Mouse (Mus musculus): ENCODE data around the gene Pipox. TPM values are rescaled to one million over a fixed set of nuclear protein-coding genes. Genes with fewer than 3 reads are reported as not detected.

Gene Pipox
- polyA plus RNA-seq, 1 experiment: not detected

- Histone ChIP-seq H3K36me3 (ENCODE audit: control insufficient read depth) (no peaks in the 10 kb centered on the region), H3K4me3 (replicated peaks) (no peak within 1 kb of the TSS), H3K4me1 (ENCODE audit: control insufficient read depth) (no peaks in the 10 kb centered on the region), H3K27me3 (ENCODE audit: control insufficient read depth) (peaks cover 92% of the 10 kb centered on the region), H3K9me3 (ENCODE audit: control insufficient read depth, low read length) (peaks cover 4% of the 10 kb centered on the region; the same call in 1 of the 2 replicates)
- no peak for TF ChIP-seq TAL1 (IDR thresholded peaks at IDR 0.05; ENCODE audit: low read length)
- TF ChIP-seq GATA1 (IDR thresholded peaks at IDR 0.05; ENCODE audit: low read length): no peak
Measured at GRCm38 (mm10) chr11:77930751-77931540, 37.0 kb upstream of the Pipox start, which contains the start of gene Sez6. Gene Sez6 (plus strand): TSS chr11:77930800.

- Histone ChIP-seq H3K4me3 (replicated peaks) (no peak overlapping the region), H3K9me3 (ENCODE audit: control insufficient read depth, low read length) (peaks cover 4% of the 10 kb centered on the region; the same call in 1 of the 2 replicates), H3K4me1 (ENCODE audit: control insufficient read depth) (no peaks in the 10 kb centered on the region), H3K27me3 (ENCODE audit: control insufficient read depth) (peaks cover 62% of the 10 kb centered on the region), H3K36me3 (ENCODE audit: control insufficient read depth) (no peaks in the 10 kb centered on the region)
- TF ChIP-seq TAL1 (IDR thresholded peaks at IDR 0.05; ENCODE audit: low read length) (no peak), GATA1 (IDR thresholded peaks at IDR 0.05; ENCODE audit: low read length) (no peak)
Measured at GRCm38 (mm10) chr11:77927837-77928236, 33.9 kb upstream of the Pipox start.

GRCm38 (mm10) chr11:77926666-77927065, 32.8 kb upstream of the Pipox start:
- H3K4me3 ChIP-seq (replicated peaks): no peak overlapping the region
- H3K36me3 ChIP-seq (ENCODE audit: control insufficient read depth): no peaks in the 10 kb centered on the region
- H3K9me3 ChIP-seq (ENCODE audit: control insufficient read depth, low read length): peaks cover 4% of the 10 kb centered on the region; the same call in 1 of the 2 replicates
- TF ChIP-seq TAL1 (IDR thresholded peaks at IDR 0.05; ENCODE audit: low read length) (no peak), GATA1 (IDR thresholded peaks at IDR 0.05; ENCODE audit: low read length) (no peak)
- H3K27me3 ChIP-seq (ENCODE audit: control insufficient read depth): peaks cover 54% of the 10 kb centered on the region
- no peaks in the 10 kb centered on the region for H3K4me1 ChIP-seq (ENCODE audit: control insufficient read depth)

GRCm38 (mm10) chr11:77925836-77926657, 32.2 kb upstream of the Pipox start:
- TF ChIP-seq TAL1 (IDR thresholded peaks at IDR 0.05; ENCODE audit: low read length) (no peak), GATA1 (IDR thresholded peaks at IDR 0.05; ENCODE audit: low read length) (no peak)
- Histone ChIP-seq H3K9me3 (ENCODE audit: control insufficient read depth, low read length) (peaks cover 3% of the 10 kb centered on the region; the same call in 1 of the 2 replicates), H3K4me3 (replicated peaks) (no peak overlapping the region), H3K27me3 (ENCODE audit: control insufficient read depth) (peaks cover 48% of the 10 kb centered on the region), H3K4me1 (ENCODE audit: control insufficient read depth) (no peaks in the 10 kb centered on the region), H3K36me3 (ENCODE audit: control insufficient read depth) (no peaks in the 10 kb centered on the region)

GRCm38 (mm10) chr11:77923285-77923684, 29.4 kb upstream of the Pipox start:
- Histone ChIP-seq H3K27me3 (ENCODE audit: control insufficient read depth) (peaks cover 24% of the 10 kb centered on the region), H3K9me3 (ENCODE audit: control insufficient read depth, low read length) (no peaks in the 10 kb centered on the region), H3K36me3 (ENCODE audit: control insufficient read depth) (no peaks in the 10 kb centered on the region), H3K4me1 (ENCODE audit: control insufficient read depth) (no peaks in the 10 kb centered on the region), H3K4me3 (replicated peaks) (no peak overlapping the region)
- TF ChIP-seq TAL1 (IDR thresholded peaks at IDR 0.05; ENCODE audit: low read length): no peak
- TF ChIP-seq GATA1 (IDR thresholded peaks at IDR 0.05; ENCODE audit: low read length): no peak

GRCm38 (mm10) chr11:77917166-77917565, 23.3 kb upstream of the Pipox start:
- no peaks in the 10 kb centered on the region for H3K36me3 ChIP-seq (ENCODE audit: control insufficient read depth)
- peaks cover 59% of the 10 kb centered on the region for H3K27me3 ChIP-seq (ENCODE audit: control insufficient read depth)
- no peaks in the 10 kb centered on the region for H3K9me3 ChIP-seq (ENCODE audit: control insufficient read depth, low read length)
- no peaks in the 10 kb centered on the region for H3K4me1 ChIP-seq (ENCODE audit: control insufficient read depth)
- no peak for TF ChIP-seq GATA1 (IDR thresholded peaks at IDR 0.05; ENCODE audit: low read length)
- no peak for TF ChIP-seq TAL1 (IDR thresholded peaks at IDR 0.05; ENCODE audit: low read length)
- no peak overlapping the region for H3K4me3 ChIP-seq (replicated peaks)

GRCm38 (mm10) chr11:77916741-77917140, 22.8 kb upstream of the Pipox start:
- H3K4me3 ChIP-seq (replicated peaks): no peak overlapping the region
- H3K9me3 ChIP-seq (ENCODE audit: control insufficient read depth, low read length): no peaks in the 10 kb centered on the region
- H3K27me3 ChIP-seq (ENCODE audit: control insufficient read depth): peaks cover 55% of the 10 kb centered on the region
- H3K4me1 ChIP-seq (ENCODE audit: control insufficient read depth): no peaks in the 10 kb centered on the region
- H3K36me3 ChIP-seq (ENCODE audit: control insufficient read depth): no peaks in the 10 kb centered on the region
- TF ChIP-seq GATA1 (IDR thresholded peaks at IDR 0.05; ENCODE audit: low read length) (no peak), TAL1 (IDR thresholded peaks at IDR 0.05; ENCODE audit: low read length) (no peak)

- TF ChIP-seq TAL1 (IDR thresholded peaks at IDR 0.05; ENCODE audit: low read length) (no peak), GATA1 (IDR thresholded peaks at IDR 0.05; ENCODE audit: low read length) (no peak)
- Histone ChIP-seq H3K27me3 (ENCODE audit: control insufficient read depth) (peaks cover 57% of the 10 kb centered on the region), H3K36me3 (ENCODE audit: control insufficient read depth) (no peaks in the 10 kb centered on the region), H3K4me1 (ENCODE audit: control insufficient read depth) (no peaks in the 10 kb centered on the region), H3K9me3 (ENCODE audit: control insufficient read depth, low read length) (no peaks in the 10 kb centered on the region), H3K4me3 (replicated peaks) (no peak overlapping the region)
Measured at GRCm38 (mm10) chr11:77914598-77915260, 20.8 kb upstream of the Pipox start.
